Mouse (Mus musculus) embryo, embryonic 9.5 days (tissue): ENCODE measurements around the gene St3gal3.

Experiments used
- DNase-seq: peaks from one replicate; pipeline ENCODE4 v3.0.0-alpha.2; 2017; ENCODE audit errors: extremely low spot score

St3gal3 gene

DNA sequence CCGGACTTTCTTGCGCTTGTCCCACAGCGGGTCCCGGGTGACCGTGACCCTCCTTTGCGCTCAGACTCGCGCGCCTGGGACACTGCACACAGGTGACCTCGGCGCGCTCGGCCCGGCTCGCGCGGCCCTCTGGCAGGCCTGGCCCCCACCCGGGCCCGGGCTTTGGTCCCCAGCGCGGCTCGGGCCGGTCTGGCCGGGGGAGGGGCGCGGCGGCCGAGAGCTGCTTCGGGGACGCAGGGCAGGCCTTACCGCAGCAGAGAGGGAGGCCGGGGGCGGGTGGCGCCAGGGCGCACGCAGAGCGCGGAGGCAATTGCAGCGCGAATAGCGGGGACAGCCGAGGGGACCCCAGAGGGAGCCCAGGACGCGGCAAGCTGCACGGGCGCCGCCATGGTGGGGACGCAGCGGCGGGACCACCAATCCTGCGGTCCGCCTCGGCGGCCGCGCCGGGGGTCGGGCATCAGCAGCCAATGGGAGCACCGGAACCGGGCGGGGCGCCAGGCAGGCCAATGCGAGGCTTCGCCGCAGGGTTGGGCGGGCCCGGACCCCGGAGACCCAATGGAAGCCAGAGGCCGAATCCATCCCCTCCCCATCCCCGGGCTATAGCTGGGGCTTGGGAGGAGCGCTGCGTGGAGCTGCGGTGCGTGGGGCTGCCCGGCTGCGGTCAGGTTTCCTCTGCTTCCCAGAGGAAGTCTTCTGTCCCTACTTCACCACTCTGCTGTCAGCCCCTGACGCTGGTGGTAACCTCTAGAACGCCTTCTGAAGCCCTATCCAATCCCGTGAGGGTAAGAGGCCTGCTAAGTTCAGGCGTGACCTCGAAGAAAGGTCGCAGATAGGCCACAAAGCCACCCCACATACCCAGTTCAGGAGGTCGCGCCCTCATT, at the start of gene St3gal3:
Gene St3gal3 (minus strand): TSS at position 430 of the 881 bp plus-strand sequence.
- peak; percentile 97 for DNase-seq

DNA sequence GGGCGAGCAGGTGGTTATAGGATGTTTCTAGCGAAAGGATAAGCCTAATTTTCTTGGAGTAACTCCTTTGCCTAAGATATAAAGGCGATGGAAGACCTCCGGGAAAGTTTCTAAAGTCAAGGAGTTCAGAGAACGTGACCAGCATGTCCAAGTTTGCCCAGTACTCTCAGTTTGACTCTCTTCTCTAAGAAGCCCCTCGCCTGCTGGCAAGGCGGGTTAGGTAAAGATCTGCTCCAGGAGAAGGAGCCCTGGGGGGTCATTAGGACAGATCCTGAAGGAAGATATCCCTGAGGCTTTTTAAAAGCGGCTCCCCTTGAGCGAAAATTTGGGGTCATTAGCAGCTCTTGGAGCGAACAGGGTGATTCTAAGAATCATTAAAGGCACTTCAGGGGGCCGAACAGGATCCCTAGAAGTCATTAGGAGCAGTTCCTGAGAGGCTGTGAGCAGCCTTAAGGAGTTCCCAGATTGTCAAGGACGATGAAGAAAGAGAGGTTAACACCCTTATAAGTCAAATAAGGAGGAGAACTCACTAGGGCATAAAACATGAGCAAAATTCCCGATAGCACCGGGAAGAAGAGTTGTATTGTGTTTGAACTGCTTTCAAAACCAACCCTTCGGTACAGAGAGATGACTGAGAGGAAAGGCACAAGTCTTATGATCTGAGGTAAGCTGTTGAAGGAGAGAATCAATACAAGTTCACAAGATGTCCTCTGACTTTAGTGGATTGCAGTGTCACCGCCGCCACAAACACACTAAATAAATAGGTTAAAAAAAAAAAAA, 45.8 kb upstream of the St3gal3 start:
- DNase-seq = no peak

DNA sequence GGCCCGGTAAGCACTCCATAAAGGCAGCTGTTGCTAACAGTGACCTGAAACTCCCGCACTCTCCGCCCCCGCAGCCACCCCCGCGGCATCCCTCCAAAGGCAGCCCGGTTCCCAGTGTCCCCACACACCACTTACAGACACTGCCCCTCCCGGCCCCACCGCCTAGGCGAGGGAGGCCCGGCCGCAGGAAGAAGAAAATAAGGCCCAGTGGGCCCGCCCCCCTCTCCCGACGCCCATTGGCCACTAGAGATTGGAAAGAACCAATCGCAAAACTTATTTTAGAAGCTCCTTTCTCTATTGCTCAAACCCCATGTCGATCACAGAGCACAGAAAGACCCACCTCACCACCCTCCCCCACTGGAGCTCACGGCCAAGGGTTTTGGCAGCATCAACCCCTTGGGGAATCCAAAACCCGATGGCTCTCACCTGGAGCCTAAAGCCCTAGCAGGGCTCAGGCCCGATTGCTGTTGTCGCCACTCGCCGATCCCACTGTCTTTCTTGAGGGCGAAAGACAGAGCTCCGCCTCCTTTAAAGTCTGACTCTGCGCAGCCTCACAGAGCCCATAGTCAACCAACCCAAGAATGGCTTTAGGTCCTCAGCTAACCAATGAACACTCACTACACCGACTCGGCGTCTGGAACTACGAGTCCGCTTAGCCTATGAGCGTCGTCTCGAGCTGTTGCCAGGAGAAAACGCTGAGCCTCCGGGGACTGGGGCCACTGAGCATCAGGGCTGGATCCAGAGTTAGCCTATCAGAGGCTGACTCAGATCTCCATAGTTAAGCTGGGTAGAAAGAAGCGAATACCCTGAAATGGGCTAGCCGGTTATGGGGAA, 45.0 kb upstream of the St3gal3 start, which contains the start of gene Kdm4a:
Gene Kdm4a (minus strand): TSS at position 577 of the 834 bp plus-strand sequence.
- peak; percentile 93 for DNase-seq

DNA sequence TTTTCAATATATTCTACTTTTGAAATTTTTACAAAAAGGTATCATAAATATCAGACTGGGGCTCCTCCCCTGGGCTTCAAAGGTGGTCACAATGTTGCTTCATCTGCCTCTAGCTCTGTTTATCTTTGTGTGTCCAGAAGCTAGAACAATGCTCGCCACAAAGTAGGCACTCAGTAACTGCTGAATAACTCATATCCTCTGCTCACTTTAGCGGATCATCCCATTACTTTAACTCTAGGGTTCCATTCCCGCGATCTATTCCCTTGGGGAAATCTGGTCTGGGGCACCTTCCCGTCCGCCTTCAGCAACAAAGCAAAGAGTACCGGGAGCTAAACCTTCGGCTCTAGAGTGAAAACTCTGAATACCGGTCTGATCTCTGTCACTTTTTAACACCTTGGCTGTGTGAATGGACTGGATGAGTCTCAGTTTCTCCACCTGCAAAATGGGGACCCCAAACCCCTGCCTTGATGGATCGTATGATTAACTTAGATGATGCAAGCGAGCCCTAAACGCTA, 44.3 kb upstream of the St3gal3 start:
- DNase-seq = no peak

DNA sequence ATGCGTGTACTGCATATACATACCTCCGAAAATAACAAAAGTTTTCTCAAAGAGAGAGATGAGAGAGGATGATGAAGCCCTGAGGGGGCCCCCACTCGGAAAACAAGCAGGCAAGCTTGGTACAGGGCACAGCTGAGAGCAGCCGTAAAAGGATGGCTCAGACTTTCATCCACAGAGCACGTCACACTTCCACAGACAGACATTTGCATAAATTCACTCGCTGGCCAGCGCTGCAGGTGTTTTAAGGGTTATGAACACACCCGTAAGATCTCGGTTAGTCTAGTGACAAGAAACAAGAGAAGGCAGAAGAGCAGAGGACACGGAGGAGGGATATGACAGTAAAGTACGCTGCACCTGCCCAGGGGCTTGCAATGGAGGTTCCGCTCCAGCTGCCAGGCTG, 37.7 kb upstream of the St3gal3 start:
- DNase-seq = no peak

DNA sequence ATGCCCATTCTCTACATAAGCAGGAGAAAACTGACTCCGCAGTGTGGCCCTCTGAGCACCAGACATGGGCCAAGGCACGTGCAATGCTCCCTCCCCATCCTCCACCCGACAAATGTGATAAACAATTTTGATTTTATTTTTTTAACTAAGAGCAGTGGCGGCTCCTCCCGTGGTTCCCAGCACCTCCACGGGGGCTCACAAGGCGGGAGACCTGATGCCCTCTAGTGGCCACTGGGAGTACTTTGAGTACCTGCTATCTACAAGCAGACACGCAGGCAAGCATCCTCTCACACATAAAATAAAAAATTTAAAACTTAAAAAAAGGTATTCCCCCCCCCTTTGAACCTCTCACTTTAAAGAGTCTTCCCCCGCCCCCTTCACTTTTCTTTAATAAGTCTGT, 36.3 kb upstream of the St3gal3 start:
- peak; percentile 13 for DNase-seq

DNA sequence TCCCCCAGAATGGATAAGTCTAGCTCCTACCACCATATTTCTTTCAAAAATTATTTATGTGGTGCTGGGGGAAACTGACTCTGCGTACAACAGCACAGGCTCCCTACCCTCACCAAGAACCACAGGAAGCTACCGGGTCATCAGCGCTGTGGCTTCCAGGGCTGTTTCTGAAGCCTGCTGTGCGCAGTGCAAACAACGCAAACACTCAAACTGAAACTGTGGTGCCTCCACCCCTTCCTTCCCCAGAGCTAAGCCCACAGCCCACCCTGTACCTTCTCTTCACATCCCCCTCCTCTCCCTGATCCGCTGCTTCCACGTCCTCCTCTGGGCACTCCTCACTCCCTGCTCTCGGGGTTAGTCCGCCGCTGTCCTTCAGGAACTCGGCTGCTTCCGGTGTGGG, 27.4 kb upstream of the St3gal3 start:
- no peak for DNase-seq

DNA sequence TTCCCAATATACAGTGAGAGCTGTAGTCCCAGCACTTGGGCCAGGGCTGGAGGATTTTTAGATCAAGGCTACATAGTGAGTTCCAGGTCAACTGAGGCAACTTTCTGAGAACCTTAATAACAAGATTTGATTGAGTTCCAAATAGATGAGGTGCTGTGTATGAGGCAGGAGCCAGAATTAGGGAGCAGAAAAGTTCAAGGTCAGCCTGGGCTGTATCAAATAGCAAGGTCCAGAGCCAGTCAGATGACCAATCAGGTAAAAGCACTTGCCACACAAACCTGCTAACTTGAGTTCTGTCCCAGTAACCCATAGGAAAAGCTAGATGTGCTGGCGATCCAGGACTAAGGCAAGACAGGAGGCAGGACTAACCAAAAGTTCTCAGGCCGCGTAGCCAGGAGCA, 23.0 kb upstream of the St3gal3 start:
- no peak for DNase-seq

DNA sequence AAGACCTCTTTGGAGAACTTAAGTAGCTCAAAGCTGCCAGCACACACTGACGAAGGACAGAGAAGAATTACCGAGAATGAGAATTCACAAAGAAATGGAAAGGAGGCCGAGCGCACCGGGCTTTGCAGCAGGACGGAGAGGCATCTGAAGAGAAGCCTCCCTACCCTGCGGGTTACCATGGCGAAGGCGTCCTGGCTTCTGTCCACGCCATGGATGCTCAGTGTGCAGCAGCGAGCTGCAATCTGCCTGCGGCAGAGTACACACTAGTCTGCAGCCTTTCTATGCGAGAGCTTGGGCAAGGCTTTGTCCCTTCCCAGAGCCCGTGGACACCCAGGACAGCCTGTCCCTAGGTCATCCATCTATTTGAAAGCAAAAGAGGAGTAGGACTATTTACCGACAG, 21.8 kb upstream of the St3gal3 start:
- DNase-seq = no peak

DNA sequence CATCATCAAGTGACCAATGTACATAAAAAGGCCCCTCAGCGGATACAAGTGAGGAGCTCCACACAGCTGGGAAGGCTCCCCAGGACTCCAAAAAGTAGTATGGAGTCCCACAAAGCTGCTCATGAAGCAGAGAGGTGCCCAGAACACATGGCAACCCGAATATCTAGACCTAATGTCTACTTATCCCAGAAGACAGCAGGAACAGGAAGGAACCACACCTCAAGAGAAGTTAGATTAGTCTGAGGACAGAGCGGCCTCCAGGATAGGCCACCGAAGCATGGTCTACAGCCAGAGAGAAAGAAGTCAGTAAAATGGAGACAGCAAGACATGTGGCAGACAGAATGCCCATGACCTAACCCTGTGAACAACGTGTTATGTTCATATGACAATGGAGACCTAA, 20.2 kb upstream of the St3gal3 start:
- DNase-seq = no peak

DNA sequence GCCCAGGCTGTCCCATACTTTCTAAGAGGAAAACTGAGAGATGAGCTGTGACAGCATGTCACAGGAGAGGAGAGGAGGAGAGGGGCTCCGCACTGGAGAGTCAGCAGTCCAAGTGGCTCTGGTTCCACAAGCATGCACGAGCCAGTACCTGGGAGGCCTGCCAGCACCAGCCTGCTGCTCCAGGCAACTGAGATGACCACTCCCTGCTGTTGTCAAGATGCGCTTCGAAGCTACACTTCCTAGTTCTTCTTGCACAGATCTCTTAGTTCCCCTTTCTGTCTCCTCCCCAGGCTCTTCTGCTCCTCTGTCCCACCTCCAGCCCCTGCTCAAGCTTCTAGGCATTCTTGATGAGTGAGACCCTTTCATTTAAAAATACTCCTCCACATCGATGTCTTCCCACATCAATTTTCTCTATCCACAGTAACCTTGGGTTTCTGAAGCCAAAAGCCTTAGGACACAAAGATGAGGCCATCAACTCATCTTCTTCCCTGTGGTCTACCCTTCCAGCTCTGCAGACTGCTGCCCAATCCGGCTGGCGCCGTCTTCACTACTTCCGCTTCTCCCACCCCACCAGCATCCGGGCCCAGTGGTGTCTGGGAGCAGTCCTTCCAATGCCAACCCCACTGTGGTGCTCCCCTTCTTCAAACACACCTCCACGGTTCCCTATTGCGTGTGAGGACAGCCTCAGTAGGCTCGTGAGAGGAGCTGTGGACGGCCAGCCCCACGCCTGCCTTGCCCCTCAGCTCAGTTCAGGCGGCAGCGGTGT, 17.5 kb upstream of the St3gal3 start:
- no peak for DNase-seq

DNA sequence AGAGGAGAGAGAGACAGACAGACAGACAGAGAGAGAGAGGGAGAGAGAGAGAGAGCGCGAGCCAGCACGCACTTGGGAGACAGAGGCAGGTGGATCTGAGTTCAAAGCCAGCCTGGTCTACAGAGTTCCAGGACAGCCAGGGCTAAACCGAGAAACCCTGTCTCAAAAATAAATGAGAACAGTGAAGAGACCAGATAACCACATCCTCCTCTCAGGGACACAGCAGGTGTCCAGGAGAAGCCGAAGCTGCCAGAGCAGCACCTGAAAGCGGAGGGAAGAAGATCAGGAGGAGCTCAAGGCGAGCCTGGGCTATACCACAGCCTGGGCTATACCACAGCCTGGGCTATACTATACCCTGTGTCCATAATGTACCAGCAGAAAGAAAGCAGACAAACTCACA, 16.1 kb upstream of the St3gal3 start:
- DNase-seq = no peak

DNA sequence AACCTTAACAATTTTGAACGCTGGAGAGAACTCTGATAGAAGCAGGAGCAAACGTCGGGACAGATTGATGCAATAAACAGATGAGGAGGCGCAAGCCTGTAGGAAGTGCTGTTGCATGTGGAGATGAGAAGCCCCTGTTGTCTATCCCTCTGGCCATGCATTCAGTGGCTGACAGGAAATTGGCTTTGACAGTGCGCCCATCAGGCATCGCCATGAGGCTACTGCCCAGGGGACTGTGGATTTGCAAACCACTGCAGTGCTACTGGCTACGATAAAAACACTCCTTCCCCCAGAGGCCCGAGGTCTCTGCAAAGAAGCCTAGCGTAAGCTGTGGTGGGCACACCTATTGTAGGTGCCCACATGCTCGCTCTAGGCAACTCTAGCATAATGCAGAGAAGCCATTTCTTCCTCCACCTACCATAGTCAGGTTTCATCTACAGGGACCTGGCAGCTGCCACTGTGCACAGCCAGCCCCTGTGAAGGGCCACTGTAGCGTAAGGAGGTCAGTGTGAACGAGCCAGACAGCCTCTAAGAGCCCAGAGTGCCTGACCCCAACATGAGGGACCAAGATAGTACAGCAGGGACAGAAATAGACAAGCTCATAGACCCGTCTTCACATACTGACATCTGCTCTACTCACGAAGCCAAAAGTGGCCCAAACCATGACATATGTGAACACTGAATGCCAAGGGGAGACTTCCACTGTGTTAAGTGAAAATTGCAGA, 15.4 kb upstream of the St3gal3 start:
- no peak for DNase-seq

DNA sequence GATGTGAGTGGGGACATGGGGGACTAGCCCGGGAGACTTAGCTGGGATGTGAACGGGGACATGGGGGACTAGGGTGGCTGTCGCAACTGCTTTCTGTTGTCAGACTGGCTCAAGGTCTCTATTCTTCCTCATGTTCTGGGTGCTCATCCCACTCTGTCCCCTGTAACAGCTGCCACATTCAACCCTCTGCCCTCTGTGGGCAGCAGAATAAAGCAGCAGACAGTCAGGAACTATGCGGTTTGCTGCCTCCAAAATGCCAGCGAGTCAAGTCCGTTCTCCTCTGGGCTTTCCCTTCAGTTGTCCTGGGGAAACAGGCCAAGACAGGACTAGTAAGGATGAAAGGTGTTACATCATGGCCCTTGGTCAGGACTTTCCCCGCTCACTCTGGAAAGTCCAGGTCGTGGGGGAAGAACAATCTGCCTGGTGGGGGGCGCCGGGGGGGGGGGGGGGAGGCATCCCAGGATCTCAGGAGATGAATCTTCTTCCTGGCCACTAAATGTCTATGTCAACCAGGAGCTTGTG, 14.4 kb upstream of the St3gal3 start:
- DNase-seq = no peak

DNA sequence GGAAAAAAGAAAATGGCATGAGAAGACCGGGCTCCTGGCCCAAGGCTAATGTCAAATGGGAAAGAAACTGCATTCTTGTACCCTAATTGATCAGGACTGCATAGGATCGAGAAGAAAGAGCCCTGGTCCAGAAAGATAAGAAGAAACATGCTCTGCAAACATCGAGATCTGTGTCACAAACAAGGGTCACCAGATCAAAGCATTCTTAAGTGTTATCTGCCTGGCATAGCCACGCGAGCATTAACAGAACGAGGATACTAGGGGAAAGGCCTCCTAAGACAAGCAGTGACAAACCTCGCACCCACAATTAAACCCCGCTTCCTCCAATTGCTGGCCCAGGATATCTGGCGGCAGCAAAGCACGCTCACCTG, 13.6 kb upstream of the St3gal3 start:
- DNase-seq = no peak

DNA sequence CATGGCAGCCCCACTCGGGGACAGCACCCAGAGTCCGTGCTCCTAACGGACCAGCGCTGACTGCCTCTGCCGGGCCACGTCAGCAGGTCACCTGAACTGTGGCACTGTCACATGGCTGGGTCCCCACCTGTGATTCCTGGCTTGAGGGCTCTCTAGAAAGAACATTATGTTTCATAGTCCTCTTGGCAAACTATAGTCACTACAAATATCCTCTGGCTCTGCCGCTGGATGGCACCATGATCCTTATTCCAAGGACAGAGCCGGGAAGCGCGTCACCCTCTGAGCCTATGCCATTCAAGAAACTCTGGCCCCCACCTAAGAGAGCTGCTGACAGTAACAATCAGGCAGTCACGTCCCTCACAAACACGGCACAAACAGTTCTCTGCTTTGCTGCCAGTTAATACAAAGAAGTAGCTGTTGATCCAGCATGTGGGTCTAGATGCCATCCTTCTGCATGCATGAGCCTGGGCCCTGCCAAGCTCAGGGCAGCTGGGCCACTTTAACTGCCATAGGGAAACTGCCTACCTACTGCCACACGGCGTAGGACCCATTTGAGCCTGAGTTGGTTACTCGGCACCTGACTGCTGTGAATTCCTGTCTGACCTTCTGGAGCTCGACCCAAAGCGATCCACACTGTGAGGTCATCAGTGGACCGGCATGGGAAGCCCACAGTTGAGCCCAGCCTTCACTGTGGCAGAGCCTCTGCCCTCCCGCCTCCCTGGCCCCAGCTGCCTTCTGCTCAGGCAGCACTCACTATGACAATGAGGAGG, 13.0 kb upstream of the St3gal3 start:
- DNase-seq = no peak

DNA sequence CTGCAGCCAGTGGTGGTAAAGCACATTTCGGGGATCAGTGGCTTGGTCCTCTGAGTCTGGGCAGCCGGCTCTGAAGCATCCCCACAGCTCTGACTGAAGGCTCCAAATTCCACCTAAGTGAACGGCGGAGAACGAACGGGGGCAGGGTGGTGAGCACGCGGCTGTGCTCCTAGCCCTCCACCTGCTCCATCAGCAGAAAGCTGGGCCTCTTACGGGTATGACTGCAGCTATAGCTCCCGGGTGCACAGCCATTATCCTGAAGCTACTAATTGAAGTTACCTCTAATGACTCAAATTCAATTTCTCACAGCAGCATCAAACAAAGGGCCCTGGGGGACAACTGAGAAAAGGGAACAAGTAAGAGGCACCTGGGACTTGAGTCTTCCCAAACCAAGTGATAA, 12.4 kb upstream of the St3gal3 start:
- no peak for DNase-seq

DNA sequence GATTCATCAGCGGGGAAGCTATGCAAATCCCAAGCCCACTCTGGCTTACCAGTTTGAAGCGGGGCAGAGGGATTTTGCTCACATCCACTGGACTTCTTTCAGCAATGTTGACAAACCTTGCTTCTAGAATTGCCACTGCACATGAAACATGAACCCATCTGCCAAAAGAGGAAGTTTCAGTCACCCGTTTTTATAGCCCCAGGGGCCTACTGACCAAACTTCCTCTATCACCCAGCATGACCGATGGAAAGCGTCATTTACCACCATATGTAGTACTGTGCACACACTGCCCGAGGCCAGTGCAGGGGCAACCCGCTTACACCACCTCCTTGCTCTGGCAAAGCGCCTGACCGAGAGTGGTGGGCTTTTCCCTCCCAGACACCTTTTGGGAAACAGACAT, 9.6 kb upstream of the St3gal3 start:
- no peak for DNase-seq

DNA sequence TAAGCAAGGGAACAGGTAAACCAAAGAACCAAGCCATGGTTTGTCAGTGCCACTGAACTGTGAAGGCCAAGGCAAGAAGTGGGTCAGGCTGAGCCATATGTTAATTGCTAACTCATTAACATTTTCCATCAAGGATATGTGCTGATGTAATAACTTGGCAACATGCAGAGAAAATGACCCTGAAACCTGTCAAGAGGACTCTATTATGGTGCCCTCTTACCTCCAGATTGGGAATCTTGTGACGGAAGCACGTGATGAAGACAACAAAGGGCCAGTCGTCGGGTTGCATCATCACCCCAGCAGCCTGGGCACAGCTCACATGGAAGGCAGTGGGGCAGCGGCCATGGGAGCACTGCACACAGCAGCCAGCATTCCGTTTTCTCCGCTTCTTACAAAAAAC, 9.0 kb upstream of the St3gal3 start:
- no peak for DNase-seq
